Mouse (Mus musculus): ENCODE data around the gene Samt2.
"Not testable (repeated sequence)": the region's sequence is repeated elsewhere in the genome, so short reads cannot be mapped to it uniquely, and the experiment has no call there.

Gene Samt2

GRCm38 (mm10) chrX:154579260-154579659, at the start of gene Samt2:
TSS of gene Samt2 (minus strand) at chrX:154579360.
- DNase-seq (ENCODE audit: low spot score), result not testable (repeated sequence)
